ENCODE assay signal across 19 mouse cellular contexts in genomic region chr19:41029219-41029618, GRCm38 (mm10). TPM values are rescaled to one million over a fixed set of nuclear protein-coding genes. Genes with fewer than 3 reads are reported as not detected.
"Had no signal": no experiment of that assay in that cellular context is flagged by ENCODE, and none has a peak within 500 bp of the region (broad histone marks: within the 10 kb centered on the region; RNA-seq: fewer than 3 reads in every experiment).

Gene Dntt, plus strand, starts transcription at chr19:41029275.

- H3K4me3 ChIP-seq: left cerebral cortex, adult 2 months; limb, embryonic 10.5 days; liver, embryonic 15.5 days; midbrain, embryonic 12.5 days; neural tube, embryonic 12.5 days; stomach, embryonic 15.5 days had no signal

- ATAC-seq: intestine, embryonic 16.5 days; lung, postnatal 0 days had no signal

- H3K27me3 ChIP-seq: midbrain, embryonic 12.5 days; neural tube, embryonic 12.5 days; stomach, embryonic 15.5 days had no signal

- H3K4me1 ChIP-seq: limb, embryonic 10.5 days; liver, embryonic 15.5 days; neural tube, embryonic 12.5 days; stomach, embryonic 15.5 days had no signal

- H3K4me2 ChIP-seq: liver, embryonic 11.5 days; liver, embryonic 15.5 days; midbrain, embryonic 12.5 days; neural tube, embryonic 12.5 days; stomach, embryonic 15.5 days had no signal

- H3K36me3 ChIP-seq: limb, embryonic 10.5 days; liver, embryonic 15.5 days; midbrain, embryonic 12.5 days; neural tube, embryonic 12.5 days; stomach, embryonic 15.5 days had no signal

- H3K9me3 ChIP-seq: limb, embryonic 10.5 days; liver, embryonic 15.5 days; midbrain, embryonic 12.5 days; neural tube, embryonic 12.5 days; stomach, embryonic 15.5 days had no signal

- H3K9ac ChIP-seq: liver, embryonic 15.5 days; midbrain, embryonic 12.5 days; neural tube, embryonic 12.5 days; stomach, embryonic 15.5 days had no signal

- DNase-seq: kidney, adult 8-10 months; kidney, postnatal 4 days; lung, adult 2 months; lung, postnatal 36 days; right cerebral cortex, postnatal 14 days had no signal

- H3K27ac ChIP-seq: kidney, postnatal 0 days; left cerebral cortex, adult 2 months; limb, embryonic 10.5 days; liver, embryonic 15.5 days; midbrain, embryonic 12.5 days; neural tube, embryonic 12.5 days; stomach, embryonic 15.5 days had no signal

RNA-seq across cellular contexts. Expression of gene Dntt, which starts in this region (rescaled TPM):
- total RNA-seq: layer of hippocampus, postnatal 25 days; left cerebral cortex, adult 2 months; left cerebral cortex, postnatal 14 days; neutrophil, adult 5-6 weeks had no signal
- polyA plus RNA-seq: intestine, embryonic 16.5 days; limb, embryonic 10.5 days; limb, embryonic 14.5 days; liver, embryonic 11.5 days; liver, embryonic 15.5 days; lung, postnatal 0 days had no signal
